Mouse (Mus musculus): ENCODE results near the gene Trp63. TPM values are rescaled to one million over a fixed set of nuclear protein-coding genes. Genes with fewer than 3 reads are reported as not detected.
"Not testable (repeated sequence)": the region's sequence is repeated elsewhere in the genome, so short reads cannot be mapped to it uniquely, and the experiment has no call there.

The Trp63 gene
- total RNA-seq (2012; rRNA removed) (not detected in 2 replicates), polyA plus RNA-seq (2012; ENCODE audit: insufficient read depth in 1 of 2, insufficient read length in 2 of 2, low read depth in 1 of 2, low replicate concordance in 2 of 2, missing spikeins in 1 of 2) (not detected)

- Histone ChIP-seq H3K4me1 (ENCODE audit: control insufficient read depth in 1 of 2, insufficient read depth in 2 of 2, low read length in 2 of 2) (no peaks in the 10 kb centered on the region), H3K27me3 (ENCODE audit: control insufficient read depth in 1 of 2, insufficient read depth in 2 of 2, low read length in 2 of 2) (no peaks in the 10 kb centered on the region), H3K36me3 (ENCODE audit: control insufficient read depth in 1 of 2, insufficient read depth in 2 of 2, low read length in 2 of 2) (no peaks in the 10 kb centered on the region), H3K27ac (ENCODE audit: control insufficient read depth, low read depth, low read length) (no peak within 1 kb of the TSS), H3K9ac (ENCODE audit: control insufficient read depth, low read depth, low read length, poor library complexity, severe bottlenecking) (no peak within 1 kb of the TSS), H3K9me3 (replicated peaks; ENCODE audit: insufficient read depth, low read length) (no peaks in the 10 kb centered on the region), H3K4me3 (ENCODE audit: control insufficient read depth in 1 of 2, insufficient read depth in 1 of 2, low read depth in 2 of 2, low read length in 2 of 2) (no peak within 1 kb of the TSS), H3K79me2 (ENCODE audit: control insufficient read depth, insufficient read depth, low read length, poor library complexity) (no peaks in the 10 kb centered on the region)
- DNase-seq (ENCODE audit: low read depth, low spot score): no peak
- TF ChIP-seq MAFK (IDR thresholded peaks at IDR 0.05; ENCODE audit: borderline replicate concordance, low read depth, low read length) (no peak), EP300 (IDR thresholded peaks at IDR 0.05; ENCODE audit: low read depth in 1 of 2, low read length in 2 of 2) (no peak), RAD21 (IDR thresholded peaks at IDR 0.05; ENCODE audit: low read depth, low read length) (no peak), SIN3A (IDR thresholded peaks at IDR 0.05; ENCODE audit: low read length) (no peak), TCF12 (IDR thresholded peaks at IDR 0.05; ENCODE audit: low read depth, low read length) (no peak), USF2 (IDR thresholded peaks at IDR 0.05; ENCODE audit: borderline replicate concordance in 1 of 2, insufficient read depth in 1 of 2, low read depth in 1 of 2, low read length in 2 of 2) (no peak), ZNF384 (IDR thresholded peaks at IDR 0.05; ENCODE audit: low read depth, low read length) (no peak), MAZ (IDR thresholded peaks at IDR 0.05; ENCODE audit: low read depth, low read length) (no peak), NELFE (IDR thresholded peaks at IDR 0.05; ENCODE audit: low read depth, low read length) (no peak)
Measured at GRCm38 (mm10) chr16:25683531-25684248, at the start of gene Trp63. Trp63 (plus strand) TSS chr16:25683763.

GRCm38 (mm10) chr16:25644716-25645115, 38.8 kb upstream of the Trp63 start:
- not testable (repeated sequence) for H3K4me1 ChIP-seq (ENCODE audit: control insufficient read depth in 1 of 2, insufficient read depth in 2 of 2, low read length in 2 of 2); H3K9me3 ChIP-seq (replicated peaks; ENCODE audit: insufficient read depth, low read length); H3K79me2 ChIP-seq (ENCODE audit: control insufficient read depth, insufficient read depth, low read length, poor library complexity); H3K9ac ChIP-seq (ENCODE audit: control insufficient read depth, low read depth, low read length, poor library complexity, severe bottlenecking); H3K4me3 ChIP-seq (ENCODE audit: control insufficient read depth in 1 of 2, insufficient read depth in 1 of 2, low read depth in 2 of 2, low read length in 2 of 2); H3K27ac ChIP-seq (ENCODE audit: control insufficient read depth, low read depth, low read length); DNase-seq (ENCODE audit: low read depth, low spot score); H3K36me3 ChIP-seq (ENCODE audit: control insufficient read depth in 1 of 2, insufficient read depth in 2 of 2, low read length in 2 of 2); H3K27me3 ChIP-seq (ENCODE audit: control insufficient read depth in 1 of 2, insufficient read depth in 2 of 2, low read length in 2 of 2)

DNA sequence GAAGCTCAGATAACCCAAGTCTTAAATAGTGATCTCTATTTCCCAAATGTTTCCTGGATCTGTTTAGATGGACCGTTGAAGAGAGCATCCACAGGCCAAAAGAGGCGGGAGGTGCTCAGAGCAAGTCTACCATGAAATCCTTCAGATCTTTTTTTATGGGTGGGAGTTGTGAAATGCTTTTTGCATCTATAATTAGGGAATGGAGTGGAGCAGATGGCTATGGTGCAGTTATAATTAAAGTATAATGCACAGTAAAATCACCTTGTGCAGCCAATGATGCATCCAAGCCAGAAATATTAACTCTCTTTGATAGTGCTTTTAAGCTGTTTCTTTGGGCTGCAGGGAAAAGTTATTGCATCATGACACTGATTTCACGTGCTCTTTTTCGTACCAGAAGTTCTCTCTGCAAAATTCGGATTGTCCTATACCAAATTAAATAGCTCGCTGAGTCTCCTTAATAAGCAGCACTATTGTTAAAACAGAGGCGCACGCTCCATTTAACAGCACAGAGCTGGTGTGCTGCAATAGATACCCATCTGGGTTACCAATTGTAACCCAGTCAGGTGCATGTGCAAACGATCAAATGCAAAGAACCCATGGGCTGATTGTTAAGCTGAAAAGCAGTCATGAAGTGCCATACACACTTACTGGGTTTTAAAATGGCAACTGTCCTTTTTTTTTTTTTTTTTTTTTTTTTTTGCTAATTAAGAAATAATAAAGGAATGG, 22.9 kb upstream of the Trp63 start:
- DNase-seq (ENCODE audit: low read depth, low spot score): no peak
- Histone ChIP-seq H3K4me3 (ENCODE audit: control insufficient read depth in 1 of 2, insufficient read depth in 1 of 2, low read depth in 2 of 2, low read length in 2 of 2) (no peak overlapping the region), H3K9ac (ENCODE audit: control insufficient read depth, low read depth, low read length, poor library complexity, severe bottlenecking) (no peak overlapping the region), H3K79me2 (ENCODE audit: control insufficient read depth, insufficient read depth, low read length, poor library complexity) (no peaks in the 10 kb centered on the region), H3K36me3 (ENCODE audit: control insufficient read depth in 1 of 2, insufficient read depth in 2 of 2, low read length in 2 of 2) (no peaks in the 10 kb centered on the region), H3K27ac (ENCODE audit: control insufficient read depth, low read depth, low read length) (no peak overlapping the region), H3K27me3 (ENCODE audit: control insufficient read depth in 1 of 2, insufficient read depth in 2 of 2, low read length in 2 of 2) (no peaks in the 10 kb centered on the region), H3K4me1 (ENCODE audit: control insufficient read depth in 1 of 2, insufficient read depth in 2 of 2, low read length in 2 of 2) (no peaks in the 10 kb centered on the region), H3K9me3 (replicated peaks; ENCODE audit: insufficient read depth, low read length) (no peaks in the 10 kb centered on the region)
- no peak for TF ChIP-seq CHD1 (IDR thresholded peaks at IDR 0.05; ENCODE audit: low read depth, low read length)
- TF ChIP-seq MAX (IDR thresholded peaks at IDR 0.05; ENCODE audit: low read length): no peak
- TF ChIP-seq TAL1 (IDR thresholded peaks at IDR 0.05; ENCODE audit: low read length): no peak
- no peak for TF ChIP-seq MYB (IDR thresholded peaks at IDR 0.05; ENCODE audit: low read depth, low read length)
- no peak for TF ChIP-seq E2F4 (IDR thresholded peaks at IDR 0.05; ENCODE audit: borderline replicate concordance, low read depth, low read length)
- TF ChIP-seq GABPA (IDR thresholded peaks at IDR 0.05; ENCODE audit: low read depth, low read length): no peak
- no peak for TF ChIP-seq EP300 (IDR thresholded peaks at IDR 0.05; ENCODE audit: low read depth in 1 of 2, low read length in 2 of 2)
- no peak for TF ChIP-seq MXI1 (IDR thresholded peaks at IDR 0.05; ENCODE audit: low read depth, low read length)
- TF ChIP-seq SMC3 (IDR thresholded peaks at IDR 0.05; ENCODE audit: low read depth, low read length): no peak
- no peak for TF ChIP-seq JUND (IDR thresholded peaks at IDR 0.05; ENCODE audit: low read depth, low read length)
- no peak for TF ChIP-seq ZMIZ1 (IDR thresholded peaks at IDR 0.05; ENCODE audit: low read depth, low read length)
- no peak for TF ChIP-seq ZNF384 (IDR thresholded peaks at IDR 0.05; ENCODE audit: low read depth, low read length)
- no peak for TF ChIP-seq KAT2A (conservative IDR thresholded peaks at IDR 0.05; ENCODE audit: low read depth, low read length)
- no peak for TF ChIP-seq POLR2AphosphoS2 (IDR thresholded peaks at IDR 0.05; ENCODE audit: low read length)
